Mouse (Mus musculus) megakaryocyte, embryonic 14.5 days (primary cell): ENCODE results near the gene Arel1.

ENCODE experiments used
- FLI1 ChIP-seq: IDR thresholded peaks from 2 replicates; pipeline ENCODE4 v1.6.1; 2012; ENCODE audit warnings: low read length, inconsistent platforms, mixed read lengths
- GATA1 ChIP-seq: IDR thresholded peaks from 3 replicates; pipeline ENCODE4 v1.6.1; 2012; ENCODE audit warnings: mixed read lengths, low read length, inconsistent platforms, borderline replicate concordance

- TF ChIP-seq FLI1 = no peak
- TF ChIP-seq GATA1 = no peak
These were observed 858 bp downstream of the Arel1 start for GRCm38 (mm10) chr12:84969656-84970427.
